Mouse (Mus musculus) midbrain, embryonic 13.5 days (tissue): ENCODE measurements around the gene Trp53tg5. TPM values are rescaled to one million over a fixed set of nuclear protein-coding genes. Genes with fewer than 3 reads are reported as not detected.

Source experiments
- ATAC-seq: fragments of 200-750 bp; cut with Nextera tagmentation; 2 replicates; pipeline ENCODE4 v1.8.0; 2017; ENCODE audit warnings: mild to moderate bottlenecking, moderate TSS enrichment, moderate library complexity
- H3K27ac ChIP-seq: fragments of 300-500 bp; sonication (generic); 2 replicates; pipeline ENCODE4 v1.5.1; 2015; ENCODE audit warnings: inconsistent platforms, mild to moderate bottlenecking, moderate library complexity
- H3K27me3 ChIP-seq: fragments of 300-500 bp; sonication (generic); 2 replicates; pipeline ENCODE4 v1.6.1; 2015; ENCODE audit warnings: mild to moderate bottlenecking, inconsistent platforms
- H3K36me3 ChIP-seq: fragments of 300-500 bp; sonication (generic); 2 replicates; pipeline ENCODE4 v1.6.1; 2015; ENCODE audit warnings: mild to moderate bottlenecking, inconsistent platforms
- H3K4me1 ChIP-seq: fragments of 300-500 bp; sonication (generic); replicated peaks from 2 replicates; pipeline ENCODE4 v1.6.1; 2015; ENCODE audit warnings: inconsistent platforms
- H3K4me2 ChIP-seq: fragments of 300-500 bp; sonication (generic); replicated peaks from 2 replicates; pipeline ENCODE4 v1.6.1; 2015; ENCODE audit warnings: moderate library complexity, mild to moderate bottlenecking, inconsistent platforms
- H3K4me3 ChIP-seq: fragments of 300-500 bp; sonication (generic); replicated peaks from 2 replicates; pipeline ENCODE4 v1.5.1; 2015; ENCODE audit warnings: mild to moderate bottlenecking, inconsistent platforms
- H3K9ac ChIP-seq: fragments of 300-500 bp; sonication (generic); replicated peaks from 2 replicates; pipeline ENCODE4 v1.6.1; 2015; ENCODE audit warnings: mild to moderate bottlenecking, inconsistent platforms
- H3K9me3 ChIP-seq: fragments of 300-500 bp; sonication (generic); 2 replicates; pipeline ENCODE4 v1.6.1; 2016; ENCODE audit warnings: mild to moderate bottlenecking, inconsistent platforms
- WGBS: fragments of 180-500 bp; shearing (Covaris S2); methylation state at CpG from one replicate; pipeline ENCODE4 v1.1.7; 2015; 5-methylcytosine and 5-hydroxymethylcytosine counted together
- polyA plus RNA-seq: library from polyadenylated mRNA; unstranded; fragments of >200 nt; fragmentation: Nextera tagmentation; extraction: Ambion mirVana; gene quantifications from 2 replicates; pipeline ENCODE4 v1.2.1, GENCODE M21; 2015

Gene Trp53tg5
- polyA plus RNA-seq, 1 experiment from 2014 or later: not detected

DNA sequence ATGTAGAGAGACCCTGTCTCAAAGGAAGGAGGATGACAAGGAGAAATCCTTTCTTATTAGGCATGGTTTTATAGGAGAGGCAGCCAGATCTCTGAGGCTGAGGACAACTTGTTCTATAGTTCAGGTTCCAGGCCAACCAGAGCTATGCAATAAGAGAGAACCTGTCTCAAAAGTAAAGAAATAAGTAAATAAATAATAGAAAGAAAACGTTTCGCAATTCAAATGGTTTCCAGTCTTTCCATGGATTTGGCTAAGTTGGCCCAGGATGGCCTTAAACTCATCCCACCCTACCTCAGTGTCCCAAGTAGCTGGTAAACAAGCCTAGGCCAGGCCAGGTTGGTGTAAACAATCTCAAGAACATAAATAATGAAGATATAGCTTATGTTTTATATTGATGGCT is 28.8 kb downstream of the Trp53tg5 start:
- WGBS: 84% methylated on average over 2 of the region's 2 CpGs
- H3K27me3 ChIP-seq: peaks cover 31% of the 10 kb centered on the region
- H3K9me3 ChIP-seq: no peaks in the 10 kb centered on the region
- no peak overlapping the region for H3K9ac ChIP-seq
- H3K27ac ChIP-seq: no peak overlapping the region
- H3K4me3 ChIP-seq: no peak overlapping the region
- H3K36me3 ChIP-seq: no peaks in the 10 kb centered on the region
- ATAC-seq: no peak
- peaks cover 25% of the 10 kb centered on the region for H3K4me1 ChIP-seq
- no peak overlapping the region for H3K4me2 ChIP-seq

DNA sequence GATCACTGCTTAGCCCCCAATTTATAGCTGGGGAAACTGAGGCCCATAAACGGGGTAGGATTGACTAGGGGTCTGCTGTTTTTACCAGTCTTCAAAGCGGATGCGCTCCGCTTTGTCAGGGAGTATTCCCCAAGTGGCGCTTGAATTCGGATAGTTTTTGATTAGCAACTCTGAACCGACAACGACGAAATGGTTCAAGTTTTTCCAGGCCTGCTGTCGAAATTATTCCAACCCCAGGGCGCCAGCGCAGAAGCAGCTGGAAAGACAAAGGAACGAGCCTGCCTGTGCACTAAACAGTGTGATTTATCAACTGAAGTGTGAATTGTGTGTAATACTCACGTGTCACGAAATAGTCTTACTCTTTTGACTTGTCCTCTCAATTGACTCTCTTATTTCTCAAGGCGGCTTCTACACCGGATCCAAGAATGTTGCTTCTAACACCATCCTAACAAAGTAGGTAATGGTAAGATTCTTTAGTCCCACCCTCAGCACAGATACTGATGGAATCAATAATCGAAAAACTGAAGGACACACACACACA is 30.0 kb downstream of the Trp53tg5 start, which contains the start of gene Sdc4:
Sdc4 (minus strand) TSS at position 428 of the 541 bp plus-strand sequence.
- no peaks in the 10 kb centered on the region for H3K9me3 ChIP-seq
- no peaks in the 10 kb centered on the region for H3K36me3 ChIP-seq
- H3K27ac ChIP-seq: no peak within 1 kb of the TSS
- H3K4me2 ChIP-seq: peak within 1 kb of the TSS; percentile 81
- ATAC-seq: peak; percentile 22; the same call in 1 of the 2 replicates
- H3K4me1 ChIP-seq: peaks cover 25% of the 10 kb centered on the region
- peak within 1 kb of the TSS; percentile 48 for H3K4me3 ChIP-seq
- WGBS: 7% methylated on average over 18 of the region's 18 CpGs
- H3K9ac ChIP-seq: peak within 1 kb of the TSS; percentile 63
- H3K27me3 ChIP-seq: peaks cover 31% of the 10 kb centered on the region

GRCm38 (mm10) chr2:164443051-164443437 is 30.5 kb downstream of the Trp53tg5 start:
- ATAC-seq: peak; percentile 93
- Histone ChIP-seq H3K27ac (no peak overlapping the region), H3K4me1 (peaks cover 25% of the 10 kb centered on the region), H3K4me2 (peak overlapping the region; percentile 81), H3K36me3 (no peaks in the 10 kb centered on the region), H3K4me3 (peak overlapping the region; percentile 48), H3K9ac (peak overlapping the region; percentile 63), H3K27me3 (peaks cover 31% of the 10 kb centered on the region), H3K9me3 (no peaks in the 10 kb centered on the region)
- under 1% methylated on average over 26 of the region's 26 CpGs for WGBS

DNA sequence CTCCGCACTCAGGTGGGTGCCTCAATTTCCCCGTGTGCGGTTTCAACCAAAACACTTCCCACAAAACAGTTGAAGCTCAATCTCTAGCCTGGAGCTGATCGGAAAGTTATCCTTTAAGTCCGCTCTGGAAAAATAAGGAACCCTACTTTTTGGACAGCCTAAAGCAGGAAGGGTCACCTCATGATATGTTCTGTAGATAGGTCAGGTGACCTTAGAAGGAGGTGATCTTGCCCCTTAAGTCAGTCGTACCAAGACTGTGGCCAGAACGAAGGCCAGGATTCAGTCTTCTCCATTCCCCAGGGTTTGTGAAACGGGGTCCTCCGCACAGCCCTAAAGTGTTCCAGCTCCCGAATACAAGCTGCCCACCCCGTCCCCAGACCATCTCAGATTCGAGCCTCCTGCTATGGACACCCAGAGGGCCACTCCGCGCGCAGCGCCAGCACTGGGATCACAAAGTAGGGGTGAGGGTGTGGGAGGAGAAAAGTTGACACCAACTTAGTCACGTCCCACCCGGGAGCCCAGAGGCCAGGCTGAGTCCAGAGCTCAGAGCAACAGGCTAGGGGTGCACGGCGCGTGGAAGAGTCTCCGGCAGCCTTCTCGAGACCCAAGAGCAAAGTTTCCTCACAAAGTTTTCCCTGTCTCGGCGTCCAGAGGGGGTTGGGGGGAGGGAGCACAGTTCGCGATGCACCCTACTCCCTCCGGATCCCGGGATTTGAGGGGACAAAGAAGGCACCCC is 31.0 kb downstream of the Trp53tg5 start:
- no peak overlapping the region for H3K27ac ChIP-seq
- no peaks in the 10 kb centered on the region for H3K36me3 ChIP-seq
- H3K9me3 ChIP-seq: no peaks in the 10 kb centered on the region
- peaks cover 31% of the 10 kb centered on the region for H3K27me3 ChIP-seq
- H3K4me2 ChIP-seq: peak overlapping the region; percentile 81
- H3K4me3 ChIP-seq: peak overlapping the region; percentile 48
- peak; percentile 61 for ATAC-seq
- WGBS: 2% methylated on average over 29 of the region's 29 CpGs
- peaks cover 25% of the 10 kb centered on the region for H3K4me1 ChIP-seq
- peak overlapping the region; percentile 63 for H3K9ac ChIP-seq

DNA sequence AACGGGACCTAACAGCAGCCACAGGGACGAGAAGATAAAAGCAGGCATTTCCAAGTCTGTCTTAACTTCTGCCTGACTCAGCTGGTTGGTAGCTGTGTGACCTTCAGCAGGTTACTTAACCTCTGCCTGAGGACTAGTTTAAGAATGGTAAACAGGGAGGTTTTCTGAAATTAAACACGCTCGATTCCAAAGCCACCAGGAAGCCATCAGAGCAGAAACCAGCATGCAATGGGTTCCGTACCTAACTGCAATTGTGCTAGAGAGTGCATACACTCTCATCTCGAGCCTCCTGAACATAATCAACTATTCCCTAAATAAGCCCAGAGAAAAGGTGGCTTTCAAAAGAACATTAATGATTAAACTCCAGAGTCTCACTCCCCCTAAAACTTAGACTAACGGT is 31.8 kb downstream of the Trp53tg5 start:
- no peaks in the 10 kb centered on the region for H3K36me3 ChIP-seq
- peak overlapping the region; percentile 48; the same call in 1 of the 2 replicates for H3K4me3 ChIP-seq
- no peak overlapping the region for H3K9ac ChIP-seq
- no peaks in the 10 kb centered on the region for H3K9me3 ChIP-seq
- H3K27ac ChIP-seq: no peak overlapping the region
- H3K27me3 ChIP-seq: peaks cover 31% of the 10 kb centered on the region
- ATAC-seq: no peak
- WGBS: 28% methylated on average over 7 of the region's 7 CpGs
- peaks cover 25% of the 10 kb centered on the region for H3K4me1 ChIP-seq
- H3K4me2 ChIP-seq: peak overlapping the region; percentile 81

- Histone ChIP-seq H3K4me1 (peaks cover 25% of the 10 kb centered on the region), H3K4me2 (no peak overlapping the region), H3K27me3 (peaks cover 31% of the 10 kb centered on the region), H3K27ac (no peak overlapping the region), H3K9me3 (no peaks in the 10 kb centered on the region), H3K36me3 (no peaks in the 10 kb centered on the region), H3K9ac (no peak overlapping the region), H3K4me3 (no peak overlapping the region)
- no peak for ATAC-seq
- WGBS: 41% methylated on average over 8 of the region's 8 CpGs
These were observed 32.4 kb downstream of the Trp53tg5 start for GRCm38 (mm10) chr2:164441155-164441554.

DNA sequence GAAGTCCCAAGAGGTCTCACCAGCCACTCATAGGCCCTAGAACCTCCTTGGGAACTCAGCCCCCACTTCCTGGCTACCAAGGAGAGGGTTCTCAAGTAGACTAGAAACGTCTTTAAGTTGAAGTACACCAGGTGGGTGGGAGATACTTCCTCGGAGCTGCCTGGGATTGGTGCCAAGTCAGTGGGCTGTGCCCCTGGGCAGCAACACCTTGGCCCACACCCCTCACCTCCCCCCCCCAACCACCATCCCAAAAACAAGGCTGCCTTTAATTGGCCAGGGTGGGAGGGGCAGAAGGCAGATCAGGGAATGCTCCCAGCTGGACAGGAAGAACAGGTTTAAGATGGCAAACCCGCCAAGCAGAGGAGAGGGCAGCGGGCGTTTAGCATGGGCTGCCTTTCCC is 33.2 kb downstream of the Trp53tg5 start:
- peaks cover 31% of the 10 kb centered on the region for H3K27me3 ChIP-seq
- H3K4me3 ChIP-seq: no peak overlapping the region
- no peak overlapping the region for H3K9ac ChIP-seq
- H3K4me2 ChIP-seq: no peak overlapping the region
- 88% methylated on average over 5 of the region's 5 CpGs for WGBS
- no peaks in the 10 kb centered on the region for H3K36me3 ChIP-seq
- H3K9me3 ChIP-seq: no peaks in the 10 kb centered on the region
- H3K4me1 ChIP-seq: peaks cover 25% of the 10 kb centered on the region
- ATAC-seq: no peak
- no peak overlapping the region for H3K27ac ChIP-seq

- no peak overlapping the region for H3K9ac ChIP-seq
- H3K36me3 ChIP-seq: no peaks in the 10 kb centered on the region
- H3K27ac ChIP-seq: no peak overlapping the region
- WGBS: 74% methylated on average over 3 of the region's 3 CpGs
- H3K4me3 ChIP-seq: no peak overlapping the region
- H3K4me2 ChIP-seq: no peak overlapping the region
- peaks cover 25% of the 10 kb centered on the region for H3K4me1 ChIP-seq
- no peak for ATAC-seq
- H3K27me3 ChIP-seq: peaks cover 26% of the 10 kb centered on the region
- H3K9me3 ChIP-seq: no peaks in the 10 kb centered on the region
These were observed 34.5 kb downstream of the Trp53tg5 start for GRCm38 (mm10) chr2:164439001-164439421.

GRCm38 (mm10) chr2:164438257-164438656 is 35.3 kb downstream of the Trp53tg5 start:
- Histone ChIP-seq H3K4me1 (peaks cover 19% of the 10 kb centered on the region), H3K4me3 (no peak overlapping the region), H3K9me3 (no peaks in the 10 kb centered on the region), H3K27me3 (peaks cover 23% of the 10 kb centered on the region), H3K9ac (no peak overlapping the region), H3K36me3 (no peaks in the 10 kb centered on the region), H3K4me2 (no peak overlapping the region), H3K27ac (no peak overlapping the region)
- no peak for ATAC-seq
- WGBS: 69% methylated on average over 8 of the region's 8 CpGs

DNA sequence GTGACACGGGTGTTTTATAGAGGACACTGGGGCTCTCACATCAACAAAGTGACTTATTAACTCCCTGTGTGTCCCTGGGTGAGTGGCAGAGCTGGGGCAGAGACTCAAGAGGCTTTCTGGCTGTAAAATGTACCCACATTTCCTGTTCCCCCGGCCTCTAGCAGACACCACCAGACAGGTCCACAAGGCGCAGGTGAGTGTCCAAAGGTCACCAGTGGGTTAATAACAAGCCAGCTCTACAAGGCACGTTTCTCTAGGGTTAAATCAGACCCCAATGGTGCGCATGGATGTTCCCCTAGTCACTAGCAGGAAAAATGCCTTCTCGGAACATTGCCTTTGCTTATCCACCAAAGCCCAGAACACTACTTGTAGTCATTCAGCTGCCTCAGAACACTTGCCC is 35.8 kb downstream of the Trp53tg5 start:
- 84% methylated on average over 6 of the region's 6 CpGs for WGBS
- Histone ChIP-seq H3K4me2 (no peak overlapping the region), H3K36me3 (no peaks in the 10 kb centered on the region), H3K27ac (no peak overlapping the region), H3K9ac (no peak overlapping the region), H3K27me3 (peaks cover 22% of the 10 kb centered on the region), H3K4me3 (no peak overlapping the region), H3K4me1 (peaks cover 14% of the 10 kb centered on the region), H3K9me3 (no peaks in the 10 kb centered on the region)
- ATAC-seq: no peak

GRCm38 (mm10) chr2:164436961-164437360 is 36.6 kb downstream of the Trp53tg5 start:
- Histone ChIP-seq H3K4me2 (no peak overlapping the region), H3K9ac (no peak overlapping the region), H3K27me3 (peaks cover 16% of the 10 kb centered on the region), H3K4me1 (peaks cover 7% of the 10 kb centered on the region), H3K9me3 (no peaks in the 10 kb centered on the region), H3K36me3 (no peaks in the 10 kb centered on the region), H3K27ac (no peak overlapping the region), H3K4me3 (no peak overlapping the region)
- 48% methylated on average over 3 of the region's 3 CpGs for WGBS
- no peak for ATAC-seq

DNA sequence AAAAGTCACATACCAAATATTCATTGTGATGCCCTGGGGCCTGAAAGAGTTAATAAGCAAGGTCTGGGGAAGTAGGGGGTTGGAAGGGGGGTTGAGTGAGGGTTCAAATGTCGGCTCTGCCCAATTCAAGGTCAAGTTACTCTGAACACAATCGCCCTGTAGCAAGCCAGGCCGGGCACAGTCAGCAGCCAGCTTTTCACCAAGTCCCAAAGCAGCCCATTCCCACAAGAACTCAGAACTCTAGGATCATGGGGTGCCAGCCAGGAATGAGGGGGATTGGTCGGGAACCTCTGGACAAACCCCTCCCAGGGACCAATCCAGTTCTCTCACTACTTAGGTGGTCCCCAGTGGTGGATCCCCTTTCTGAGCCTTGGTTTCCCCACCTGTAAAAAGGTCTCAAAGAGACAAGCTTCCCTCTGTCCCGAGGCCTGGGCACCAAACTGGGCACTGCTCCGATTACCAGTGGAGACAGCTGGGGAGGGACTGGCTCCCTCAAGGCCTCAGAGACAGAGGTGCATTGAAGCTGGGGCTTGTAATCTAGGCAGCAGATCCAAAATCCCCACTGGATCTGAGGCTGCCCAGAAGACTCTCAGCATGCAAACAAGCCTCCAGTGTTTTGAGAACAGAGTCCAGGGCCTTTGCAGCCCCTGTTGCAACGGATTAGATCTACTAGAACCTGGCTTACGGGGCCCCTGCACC is 37.2 kb downstream of the Trp53tg5 start:
- ATAC-seq: no peak
- 13% methylated on average over 8 of the region's 8 CpGs for WGBS
- no peak overlapping the region for H3K9ac ChIP-seq
- no peak overlapping the region for H3K27ac ChIP-seq
- H3K9me3 ChIP-seq: no peaks in the 10 kb centered on the region
- no peaks in the 10 kb centered on the region for H3K36me3 ChIP-seq
- no peak overlapping the region for H3K4me3 ChIP-seq
- peaks cover 3% of the 10 kb centered on the region; the same call in 1 of the 2 replicates for H3K4me1 ChIP-seq
- H3K27me3 ChIP-seq: peaks cover 10% of the 10 kb centered on the region
- H3K4me2 ChIP-seq: no peak overlapping the region
